Mouse (Mus musculus): Measurements from ENCODE around the gene Stac3. TPM values are rescaled to one million over a fixed set of nuclear protein-coding genes. Genes with fewer than 3 reads are reported as not detected.
A peak's percentile ranks its signal among the peaks of the same experiment; 100 is the strongest.

The Stac3 gene
- total and polyA plus RNA-seq, 2 experiments: 0.37 to 0.49 TPM

GRCm38 (mm10) chr10:127511634-127512306 is 10.3 kb downstream of the Stac3 start:
- Histone ChIP-seq H3K9ac (ENCODE audit: low read depth, low read length) (0 out of 2 replicates have a peak overlapping the region, but pooled peaks have one; percentile 24), H3K27me3 (ENCODE audit: control insufficient read depth, insufficient read depth, low read length) (peaks cover 2% of the 10 kb centered on the region; the same call in 1 of the 2 replicates), H3K4me1 (ENCODE audit: control insufficient read depth, insufficient read depth, low read length) (peaks cover 10% of the 10 kb centered on the region; the same call in 1 of the 2 replicates), H3K4me3 (ENCODE audit: insufficient read depth, low read depth, low read length) (peak overlapping the region; percentile 48; the same call in 1 of the 2 replicates), H3K36me3 (ENCODE audit: control insufficient read depth, insufficient read depth, low read length) (no peaks in the 10 kb centered on the region), H3K27ac (replicated peaks; ENCODE audit: insufficient read depth, low read depth, low read length) (no peak overlapping the region), H3K79me2 (ENCODE audit: control insufficient read depth, insufficient read depth, low read length) (no peaks in the 10 kb centered on the region)
- TF ChIP-seq CTCF (IDR thresholded peaks at IDR 0.05; ENCODE audit: low read depth, low read length): no peak
- TF ChIP-seq POLR2A (IDR thresholded peaks at IDR 0.05; ENCODE audit: extremely low read depth, insufficient read depth, low read length): no peak
- WGBS: 2% methylated on average over 45 of the region's 46 CpGs
- DNase-seq (ENCODE audit: extremely low read depth, low read depth, low spot score): no peak

GRCm38 (mm10) chr10:127512307-127512666 is 10.8 kb downstream of the Stac3 start:
- TF ChIP-seq CTCF (IDR thresholded peaks at IDR 0.05; ENCODE audit: low read depth, low read length) (no peak), POLR2A (IDR thresholded peaks at IDR 0.05; ENCODE audit: extremely low read depth, insufficient read depth, low read length) (no peak)
- H3K36me3 ChIP-seq (ENCODE audit: control insufficient read depth, insufficient read depth, low read length): no peaks in the 10 kb centered on the region
- no peak overlapping the region for H3K27ac ChIP-seq (replicated peaks; ENCODE audit: insufficient read depth, low read depth, low read length)
- H3K9ac ChIP-seq (ENCODE audit: low read depth, low read length): no peak overlapping the region
- no peak overlapping the region for H3K4me3 ChIP-seq (ENCODE audit: insufficient read depth, low read depth, low read length)
- H3K79me2 ChIP-seq (ENCODE audit: control insufficient read depth, insufficient read depth, low read length): no peaks in the 10 kb centered on the region
- 12% methylated on average over 7 of the region's 7 CpGs for WGBS
- H3K4me1 ChIP-seq (ENCODE audit: control insufficient read depth, insufficient read depth, low read length): peaks cover 13% of the 10 kb centered on the region; the same call in 1 of the 2 replicates
- no peak for DNase-seq (ENCODE audit: extremely low read depth, low read depth, low spot score)
- H3K27me3 ChIP-seq (ENCODE audit: control insufficient read depth, insufficient read depth, low read length): peaks cover 2% of the 10 kb centered on the region; the same call in 1 of the 2 replicates

- Histone ChIP-seq H3K4me1 (ENCODE audit: control insufficient read depth, insufficient read depth, low read length) (peaks cover 18% of the 10 kb centered on the region), H3K9ac (ENCODE audit: low read depth, low read length) (peak overlapping the region; percentile 47), H3K27me3 (ENCODE audit: control insufficient read depth, insufficient read depth, low read length) (peaks cover 2% of the 10 kb centered on the region; the same call in 1 of the 2 replicates)
These were observed 11.3 kb downstream of the Stac3 start for GRCm38 (mm10) chr10:127512813-127513212.

GRCm38 (mm10) chr10:127513501-127514091 is 12.1 kb downstream of the Stac3 start:
- no peak for DNase-seq (ENCODE audit: extremely low read depth, low read depth, low spot score)
- Histone ChIP-seq H3K27me3 (ENCODE audit: control insufficient read depth, insufficient read depth, low read length) (peaks cover 2% of the 10 kb centered on the region; the same call in 1 of the 2 replicates), H3K9ac (ENCODE audit: low read depth, low read length) (no peak overlapping the region), H3K4me1 (ENCODE audit: control insufficient read depth, insufficient read depth, low read length) (peaks cover 19% of the 10 kb centered on the region), H3K36me3 (ENCODE audit: control insufficient read depth, insufficient read depth, low read length) (peaks cover 5% of the 10 kb centered on the region; the same call in 1 of the 2 replicates), H3K4me3 (ENCODE audit: insufficient read depth, low read depth, low read length) (no peak overlapping the region), H3K27ac (replicated peaks; ENCODE audit: insufficient read depth, low read depth, low read length) (no peak overlapping the region), H3K79me2 (ENCODE audit: control insufficient read depth, insufficient read depth, low read length) (no peaks in the 10 kb centered on the region)
- 19% methylated on average over 16 of the region's 16 CpGs for WGBS
- TF ChIP-seq POLR2A (IDR thresholded peaks at IDR 0.05; ENCODE audit: extremely low read depth, insufficient read depth, low read length): no peak
- no peak for TF ChIP-seq CTCF (IDR thresholded peaks at IDR 0.05; ENCODE audit: low read depth, low read length)

More at GRCm38 (mm10) chr10:127512813-127513212, 11.3 kb downstream of the Stac3 start:
- Histone ChIP-seq H3K36me3 (ENCODE audit: control insufficient read depth, insufficient read depth, low read length) (no peaks in the 10 kb centered on the region; the same call in 1 of the 2 replicates), H3K4me3 (ENCODE audit: insufficient read depth, low read depth, low read length) (no peak overlapping the region), H3K79me2 (ENCODE audit: control insufficient read depth, insufficient read depth, low read length) (no peaks in the 10 kb centered on the region), H3K27ac (replicated peaks; ENCODE audit: insufficient read depth, low read depth, low read length) (no peak overlapping the region)
- TF ChIP-seq POLR2A (IDR thresholded peaks at IDR 0.05; ENCODE audit: extremely low read depth, insufficient read depth, low read length): no peak
- TF ChIP-seq CTCF (IDR thresholded peaks at IDR 0.05; ENCODE audit: low read depth, low read length): peak; percentile 100
- under 1% methylated on average over 27 of the region's 27 CpGs for WGBS
- DNase-seq (ENCODE audit: extremely low read depth, low read depth, low spot score): peak; percentile 69

- H3K4me1 ChIP-seq (ENCODE audit: control insufficient read depth, insufficient read depth, low read length): peaks cover 18% of the 10 kb centered on the region
- TF ChIP-seq POLR2A (IDR thresholded peaks at IDR 0.05; ENCODE audit: extremely low read depth, insufficient read depth, low read length) (no peak), CTCF (IDR thresholded peaks at IDR 0.05; ENCODE audit: low read depth, low read length) (no peak)
- H3K27me3 ChIP-seq (ENCODE audit: control insufficient read depth, insufficient read depth, low read length): peaks cover 2% of the 10 kb centered on the region; the same call in 1 of the 2 replicates
- H3K79me2 ChIP-seq (ENCODE audit: control insufficient read depth, insufficient read depth, low read length): no peaks in the 10 kb centered on the region
- H3K36me3 ChIP-seq (ENCODE audit: control insufficient read depth, insufficient read depth, low read length): peaks cover 9% of the 10 kb centered on the region; the same call in 1 of the 2 replicates
- H3K4me3 ChIP-seq (ENCODE audit: insufficient read depth, low read depth, low read length): no peak overlapping the region
- no peak for DNase-seq (ENCODE audit: extremely low read depth, low read depth, low spot score)
- 49% methylated on average over 13 of the region's 13 CpGs for WGBS
- no peak overlapping the region for H3K9ac ChIP-seq (ENCODE audit: low read depth, low read length)
- H3K27ac ChIP-seq (replicated peaks; ENCODE audit: insufficient read depth, low read depth, low read length): no peak overlapping the region
These were observed 12.7 kb downstream of the Stac3 start for GRCm38 (mm10) chr10:127514111-127514698.

All from liver, adult 2 months (tissue).